Comparison of ENCODE assay signal across 12 mouse cellular contexts in genomic region chr10:29897780-29898363, GRCm38 (mm10).
DNase-seq lines count a peak whose midpoint lies in the region; ATAC-seq lines count a peak whose summit lies in the region.
"Had no signal": no experiment of that assay in that cellular context is flagged by ENCODE, and none has a peak within 500 bp of the region (broad histone marks: within the 10 kb centered on the region; RNA-seq: fewer than 3 reads in every experiment).

No protein-coding gene starts in this region.

- H3K9me3 ChIP-seq in hindbrain, embryonic 16.5 days (ENCODE audit: control insufficient read depth, low read length): no peaks in the 10 kb centered on the region
- H3K9me3 ChIP-seq in hindbrain, embryonic 11.5 days (ENCODE audit: control insufficient read depth, low read length): no peaks in the 10 kb centered on the region
- H3K9me3 ChIP-seq in forebrain, embryonic 11.5 days (ENCODE audit: control insufficient read depth, low read length): no peaks in the 10 kb centered on the region
- H3K9me3 ChIP-seq: embryonic facial prominence, embryonic 12.5 days had no signal

- 59% methylated on average over 1 of the region's 1 CpGs for WGBS in hindbrain, embryonic 16.5 days
- WGBS in hindbrain, embryonic 11.5 days: 47% methylated on average over 1 of the region's 1 CpGs
- WGBS in forebrain, embryonic 11.5 days: 24% methylated on average over 1 of the region's 1 CpGs

- H3K9ac ChIP-seq in hindbrain, embryonic 16.5 days (ENCODE audit: low read depth, low read length): no peak overlapping the region
- no peak overlapping the region for H3K9ac ChIP-seq in hindbrain, embryonic 11.5 days (ENCODE audit: low read depth, low read length)
- no peak overlapping the region for H3K9ac ChIP-seq in forebrain, embryonic 11.5 days (ENCODE audit: low read length)
- H3K9ac ChIP-seq: embryonic facial prominence, embryonic 12.5 days had no signal

- H3K4me3 ChIP-seq in hindbrain, embryonic 16.5 days (ENCODE audit: low read length): no peak overlapping the region
- H3K4me3 ChIP-seq in hindbrain, embryonic 11.5 days (ENCODE audit: low read depth, low read length): no peak overlapping the region
- no peak overlapping the region for H3K4me3 ChIP-seq in forebrain, embryonic 11.5 days (ENCODE audit: low read depth, low read length)
- H3K4me3 ChIP-seq: embryonic facial prominence, embryonic 12.5 days had no signal

- no peaks in the 10 kb centered on the region for H3K4me1 ChIP-seq in hindbrain, embryonic 16.5 days (ENCODE audit: control insufficient read depth, insufficient read depth, low read depth, low read length)
- H3K4me1 ChIP-seq in hindbrain, embryonic 11.5 days (replicated peaks; ENCODE audit: control insufficient read depth, insufficient read depth, low read length): no peaks in the 10 kb centered on the region
- no peaks in the 10 kb centered on the region for H3K4me1 ChIP-seq in forebrain, embryonic 11.5 days (replicated peaks; ENCODE audit: control insufficient read depth, insufficient read depth, low read length)
- H3K4me1 ChIP-seq: embryonic facial prominence, embryonic 12.5 days had no signal

- no peak for DNase-seq in hindbrain, embryonic 11.5 days (ENCODE audit: low spot score)
- DNase-seq in forebrain, embryonic 11.5 days (ENCODE audit: low spot score): no peak
- peak; percentile 50 to 77 for DNase-seq in layer of hippocampus, adult 8-10 months (ENCODE audit: low spot score in 2 of 2)
- DNase-seq in right cerebral cortex, adult 2 months (ENCODE audit: low spot score in 2 of 2): peak; percentile 7 to 25
- DNase-seq in ovary, postnatal 14 days (ENCODE audit: low spot score): no peak
- no peak for DNase-seq in urinary bladder, postnatal 10 days (ENCODE audit: low spot score)
- no peak for DNase-seq in testis, postnatal 14 days (ENCODE audit: low spot score)
- DNase-seq: kidney, adult 8-10 months had no signal

- no peaks in the 10 kb centered on the region for H3K27me3 ChIP-seq in hindbrain, embryonic 16.5 days (replicated peaks; ENCODE audit: control insufficient read depth, insufficient read depth, low read length)
- H3K27me3 ChIP-seq in hindbrain, embryonic 11.5 days (ENCODE audit: control insufficient read depth, insufficient read depth, low read length): no peaks in the 10 kb centered on the region
- no peaks in the 10 kb centered on the region for H3K27me3 ChIP-seq in forebrain, embryonic 11.5 days (ENCODE audit: control insufficient read depth, insufficient read depth, low read length)
- H3K27me3 ChIP-seq: embryonic facial prominence, embryonic 12.5 days had no signal

- no peak overlapping the region for H3K4me2 ChIP-seq in hindbrain, embryonic 16.5 days (ENCODE audit: low read length)
- H3K4me2 ChIP-seq in hindbrain, embryonic 11.5 days (replicated peaks; ENCODE audit: low read depth, low read length): no peak overlapping the region
- no peak overlapping the region for H3K4me2 ChIP-seq in forebrain, embryonic 11.5 days (ENCODE audit: low read depth, low read length, severe bottlenecking)
- H3K4me2 ChIP-seq: embryonic facial prominence, embryonic 12.5 days; heart, embryonic 11.5 days; liver, embryonic 11.5 days had no signal

- no peaks in the 10 kb centered on the region for H3K36me3 ChIP-seq in hindbrain, embryonic 16.5 days (ENCODE audit: control insufficient read depth, insufficient read depth, low read length)
- no peaks in the 10 kb centered on the region for H3K36me3 ChIP-seq in hindbrain, embryonic 11.5 days (ENCODE audit: control insufficient read depth, insufficient read depth, low read length)
- H3K36me3 ChIP-seq in forebrain, embryonic 11.5 days (ENCODE audit: control insufficient read depth, insufficient read depth, low read length): no peaks in the 10 kb centered on the region
- H3K36me3 ChIP-seq: embryonic facial prominence, embryonic 12.5 days had no signal

- ATAC-seq in hindbrain, embryonic 16.5 days: peak; percentile 67
- ATAC-seq in hindbrain, embryonic 11.5 days (ENCODE audit: low FRiP score): no peak
- ATAC-seq in forebrain, embryonic 11.5 days (replicated peaks; ENCODE audit: low FRiP score): peak; percentile 63

- no peak overlapping the region for H3K27ac ChIP-seq in hindbrain, embryonic 16.5 days (ENCODE audit: low read depth, low read length)
- H3K27ac ChIP-seq in hindbrain, embryonic 11.5 days (ENCODE audit: low read depth, low read length): no peak overlapping the region
- H3K27ac ChIP-seq in forebrain, embryonic 11.5 days (ENCODE audit: low read depth, low read length): no peak overlapping the region
- H3K27ac ChIP-seq: embryonic facial prominence, embryonic 12.5 days had no signal

Comparison
In these comparisons a context has a peak if more than half of its experiments do, and no peak if none do; other contexts are left out.
1. DNase-seq: peak in layer of hippocampus, adult 8-10 months (2 of 2) and right cerebral cortex, adult 2 months (2 of 2); none in hindbrain, embryonic 11.5 days (single experiment), forebrain, embryonic 11.5 days (single experiment), ovary, postnatal 14 days (single experiment), urinary bladder, postnatal 10 days (single experiment) and testis, postnatal 14 days (single experiment).